ENCODE assay signal across 20 mouse cellular contexts in the genomic region with DNA sequence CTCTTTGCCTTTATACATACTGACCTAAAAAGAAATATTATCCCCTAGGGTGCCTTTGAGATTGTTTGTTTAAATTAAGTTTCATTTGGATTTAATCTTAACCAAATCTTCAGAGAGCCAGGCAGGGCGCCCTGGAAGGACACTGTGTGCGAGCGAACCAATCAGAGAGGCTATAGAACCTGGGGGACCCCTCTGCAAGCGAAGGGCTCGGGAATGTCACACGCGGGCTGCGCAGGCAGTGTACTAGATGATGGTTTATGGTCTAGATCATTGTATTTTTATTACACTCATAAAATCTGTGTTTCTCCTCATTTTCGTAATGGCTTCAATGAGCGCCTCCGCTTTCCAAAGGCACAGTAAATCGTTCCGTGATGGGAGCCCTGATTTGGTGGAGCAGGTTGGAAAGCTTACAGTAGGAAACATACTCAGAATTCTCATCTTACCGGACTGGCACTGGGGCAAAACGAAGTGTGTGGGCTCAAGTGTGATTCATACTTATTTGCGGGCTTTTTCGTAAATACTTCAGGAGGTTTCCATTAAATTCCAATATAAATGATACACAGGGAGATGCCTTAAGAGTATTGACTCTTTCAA.
DNase-seq lines count a peak whose midpoint lies in the region; ATAC-seq lines count a peak whose summit lies in the region.
"Had no signal": no experiment of that assay in that cellular context is flagged by ENCODE, and none has a peak within 500 bp of the region (broad histone marks: within the 10 kb centered on the region; RNA-seq: fewer than 3 reads in every experiment).

No protein-coding gene starts in this region.

- no peak overlapping the region for H3K9ac ChIP-seq in embryonic facial prominence, embryonic 13.5 days
- no peak overlapping the region for H3K9ac ChIP-seq in kidney, embryonic 16.5 days (replicated peaks; ENCODE audit: low read length)
- H3K9ac ChIP-seq in neural tube, embryonic 11.5 days (ENCODE audit: low read length): no peak overlapping the region
- H3K9ac ChIP-seq: forebrain, embryonic 13.5 days; heart, embryonic 15.5 days; liver, embryonic 12.5 days had no signal

- H3K4me1 ChIP-seq in embryonic facial prominence, embryonic 13.5 days: peaks cover 18% of the 10 kb centered on the region
- H3K4me1 ChIP-seq in embryonic facial prominence, embryonic 10.5 days: peaks cover 14% of the 10 kb centered on the region
- no peaks in the 10 kb centered on the region for H3K4me1 ChIP-seq in kidney, embryonic 16.5 days (ENCODE audit: insufficient read depth, low read length)
- H3K4me1 ChIP-seq in neural tube, embryonic 11.5 days (ENCODE audit: control insufficient read depth, insufficient read depth, low read length): 0 out of 2 replicates have a peak, but pooled peaks cover 2% of the 10 kb centered on the region

- ATAC-seq in embryonic facial prominence, embryonic 13.5 days (ENCODE audit: insufficient number of reproducible peaks, insufficient read depth, low FRiP score, low TSS enrichment, low read depth): no peak
- peak; percentile 74; the same call in 1 of the 2 replicates for ATAC-seq in kidney, embryonic 16.5 days (ENCODE audit: low FRiP score, low TSS enrichment)
- ATAC-seq in neural tube, embryonic 11.5 days (ENCODE audit: insufficient read depth, low FRiP score, low TSS enrichment): peak; percentile 54; the same call in 1 of the 2 replicates
- ATAC-seq: forebrain, embryonic 13.5 days; liver, embryonic 12.5 days; Patski had no signal

- no peak for DNase-seq in embryonic facial prominence, embryonic 10.5 days (ENCODE audit: low spot score)
- no peak for DNase-seq in kidney, adult 11 months
- DNase-seq in neural tube, embryonic 11.5 days (ENCODE audit: low spot score): no peak
- DNase-seq in neural tube, embryonic 10.5 days (ENCODE audit: extremely low spot score, low spot score): no peak
- no peak for DNase-seq in gastrocnemius, postnatal 36 days
- no peak for DNase-seq in thymus, postnatal 10 days (ENCODE audit: low spot score in 2 of 2)
- DNase-seq: adrenal gland, postnatal 10 days; cerebellum, adult 9-10 months; heart, adult 18-20 months; heart, postnatal 4 days; kidney, adult 2 months; lung, adult 2 months; thymus, postnatal 36 days had no signal

- H3K4me2 ChIP-seq in embryonic facial prominence, embryonic 13.5 days: 0 out of 2 replicates have a peak overlapping the region, but pooled peaks have one; percentile 15
- H3K4me2 ChIP-seq in kidney, embryonic 16.5 days (replicated peaks; ENCODE audit: low read depth, low read length): 0 out of 2 replicates have a peak overlapping the region, but pooled peaks have one; percentile 11
- no peak overlapping the region for H3K4me2 ChIP-seq in neural tube, embryonic 11.5 days (ENCODE audit: low read depth)
- H3K4me2 ChIP-seq: forebrain, embryonic 13.5 days; heart, embryonic 15.5 days; liver, embryonic 12.5 days had no signal

- H3K9me3 ChIP-seq in embryonic facial prominence, embryonic 13.5 days: no peaks in the 10 kb centered on the region
- no peaks in the 10 kb centered on the region for H3K9me3 ChIP-seq in embryonic facial prominence, embryonic 10.5 days
- H3K9me3 ChIP-seq in kidney, embryonic 16.5 days (ENCODE audit: low read length): no peaks in the 10 kb centered on the region
- H3K9me3 ChIP-seq in neural tube, embryonic 11.5 days (ENCODE audit: control insufficient read depth, low read length): no peaks in the 10 kb centered on the region
- H3K9me3 ChIP-seq: forebrain, embryonic 13.5 days; heart, embryonic 15.5 days; liver, embryonic 12.5 days had no signal

- WGBS in embryonic facial prominence, embryonic 13.5 days: 64% methylated on average over 17 of the region's 17 CpGs
- WGBS in embryonic facial prominence, embryonic 10.5 days: 85% methylated on average over 17 of the region's 17 CpGs
- 34% methylated on average over 17 of the region's 17 CpGs for WGBS in kidney, embryonic 16.5 days
- WGBS in neural tube, embryonic 11.5 days: 64% methylated on average over 17 of the region's 17 CpGs

- no peak overlapping the region for H3K27ac ChIP-seq in embryonic facial prominence, embryonic 13.5 days
- H3K27ac ChIP-seq in embryonic facial prominence, embryonic 10.5 days (replicated peaks): no peak overlapping the region
- H3K27ac ChIP-seq in kidney, embryonic 16.5 days (ENCODE audit: low read length): no peak overlapping the region
- no peak overlapping the region for H3K27ac ChIP-seq in neural tube, embryonic 11.5 days (ENCODE audit: low read depth, low read length)
- H3K27ac ChIP-seq: forebrain, embryonic 13.5 days; heart, embryonic 15.5 days; liver, embryonic 12.5 days had no signal

- no peak overlapping the region for H3K4me3 ChIP-seq in embryonic facial prominence, embryonic 13.5 days
- no peak overlapping the region for H3K4me3 ChIP-seq in embryonic facial prominence, embryonic 10.5 days
- no peak overlapping the region for H3K4me3 ChIP-seq in kidney, embryonic 16.5 days (ENCODE audit: low read length)
- H3K4me3 ChIP-seq in neural tube, embryonic 11.5 days (ENCODE audit: low read depth, low read length): no peak overlapping the region
- H3K4me3 ChIP-seq: erythroblast, embryonic 14.5 days; forebrain, embryonic 13.5 days; heart, embryonic 15.5 days; liver, embryonic 12.5 days had no signal

- no peaks in the 10 kb centered on the region for H3K27me3 ChIP-seq in embryonic facial prominence, embryonic 13.5 days
- H3K27me3 ChIP-seq in embryonic facial prominence, embryonic 10.5 days (replicated peaks; ENCODE audit: low read depth, poor library complexity, severe bottlenecking): no peaks in the 10 kb centered on the region
- peaks cover 3% of the 10 kb centered on the region; the same call in 1 of the 2 replicates for H3K27me3 ChIP-seq in kidney, embryonic 16.5 days (ENCODE audit: insufficient read depth, low read length)
- no peaks in the 10 kb centered on the region for H3K27me3 ChIP-seq in neural tube, embryonic 11.5 days (ENCODE audit: control insufficient read depth, insufficient read depth, low read length)
- H3K27me3 ChIP-seq: forebrain, embryonic 13.5 days had no signal

- no peaks in the 10 kb centered on the region for H3K36me3 ChIP-seq in embryonic facial prominence, embryonic 13.5 days
- H3K36me3 ChIP-seq in embryonic facial prominence, embryonic 10.5 days (replicated peaks): peaks cover 36% of the 10 kb centered on the region
- H3K36me3 ChIP-seq in kidney, embryonic 16.5 days (ENCODE audit: insufficient read depth, low read length): no peaks in the 10 kb centered on the region
- no peaks in the 10 kb centered on the region for H3K36me3 ChIP-seq in neural tube, embryonic 11.5 days (ENCODE audit: control insufficient read depth, insufficient read depth, low read length)
- H3K36me3 ChIP-seq: heart, embryonic 15.5 days; liver, embryonic 12.5 days had no signal

- intact Hi-C loops in gastrocnemius, postnatal 36 days (cut with DNase I): no loop called here
